Mouse (Mus musculus): ENCODE results near the gene Kdelr3.

DNA sequence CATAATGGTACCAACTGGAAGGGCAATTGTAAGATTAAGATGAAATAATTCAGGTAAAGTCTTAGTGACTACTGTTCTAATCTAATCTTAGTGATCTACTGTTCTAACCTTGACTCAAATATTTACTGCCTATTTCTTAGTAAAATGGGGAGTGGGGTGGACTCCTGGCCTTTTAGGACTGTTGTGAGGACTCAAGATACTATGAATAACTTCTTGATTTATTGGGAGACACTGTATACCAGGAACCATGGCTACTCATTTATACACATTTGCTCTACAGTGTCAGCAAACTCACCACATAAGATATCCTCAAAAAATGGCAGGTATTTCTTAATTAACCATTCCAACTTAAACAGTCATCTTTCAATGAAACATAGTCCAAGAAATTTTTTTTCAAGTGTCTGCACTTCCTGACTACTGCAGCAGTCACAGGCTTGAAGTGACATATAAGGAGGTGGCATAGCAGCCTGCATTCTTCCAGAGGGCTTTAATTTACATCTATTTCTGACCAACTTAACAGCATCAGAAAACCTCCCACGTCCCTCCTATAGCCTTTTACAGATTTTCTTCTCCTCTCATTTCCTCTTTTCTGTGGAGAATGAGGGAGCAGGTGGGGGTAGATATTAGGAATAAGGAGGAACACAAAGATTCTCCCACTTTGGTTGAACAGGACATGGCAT, 59.5 kb downstream of the Kdelr3 start:
- TF ChIP-seq POLR2A (IDR thresholded peaks at IDR 0.05; ENCODE audit: insufficient read depth, low read depth, low read length) = no peak
- no peak for TF ChIP-seq CTCF (IDR thresholded peaks at IDR 0.05)

Measured in heart, adult 2 months (tissue).